Mouse (Mus musculus) small intestine, adult 2 months (tissue): Measurements from ENCODE around the gene Uchl5. TPM values are rescaled to one million over a fixed set of nuclear protein-coding genes. Genes with fewer than 3 reads are reported as not detected.

Experiments
- H3K27ac ChIP-seq: fragments of 200-500 bp; 2 replicates; pipeline ENCODE4 v1.5.1; 2012; ENCODE audit warnings: low read depth, low read length, control low read depth, inconsistent platforms; ENCODE audit not compliant: insufficient read depth
- H3K27me3 ChIP-seq: fragments of 200-500 bp; 2 replicates; pipeline ENCODE4 v1.6.1; 2012; ENCODE audit warnings: mild to moderate bottlenecking, moderate library complexity, low read length, inconsistent platforms; ENCODE audit not compliant: control insufficient read depth, insufficient read depth
- H3K36me3 ChIP-seq: fragments of 200-500 bp; 2 replicates; pipeline ENCODE4 v1.6.1; 2012; ENCODE audit warnings: mild to moderate bottlenecking, low read length, control low read depth, inconsistent platforms; ENCODE audit not compliant: control insufficient read depth, insufficient read depth
- H3K4me1 ChIP-seq: fragments of 200-500 bp; 2 replicates; pipeline ENCODE4 v1.6.1; 2012; ENCODE audit warnings: low read length, inconsistent platforms, mixed read lengths; ENCODE audit not compliant: control insufficient read depth, insufficient read depth, insufficient read length
- H3K4me3 ChIP-seq: fragments of 200-500 bp; 2 replicates; pipeline ENCODE4 v1.5.1; 2012; ENCODE audit warnings: low read depth, mild to moderate bottlenecking, control low read depth, inconsistent platforms, low read length, moderate library complexity
- CTCF ChIP-seq: fragments of 200-500 bp; IDR thresholded peaks from 2 replicates; pipeline ENCODE4 v1.5.1; 2012; ENCODE audit warnings: low read depth, mild to moderate bottlenecking, control low read depth, inconsistent platforms, low read length, moderate library complexity, mixed read lengths; ENCODE audit not compliant: insufficient replicate concordance, insufficient read length; ENCODE audit errors: extremely low read depth
- POLR2A ChIP-seq: fragments of 200-500 bp; IDR thresholded peaks from 2 replicates; pipeline ENCODE4 v1.6.1; 2012; ENCODE audit warnings: low read depth, mild to moderate bottlenecking, control low read depth, inconsistent platforms, low read length, moderate library complexity
- WGBS: fragments of 180-500 bp; shearing (Covaris S2); methylation state at CpG from one replicate; pipeline ENCODE4 v1.1.7; 2018; 5-methylcytosine and 5-hydroxymethylcytosine counted together
- polyA plus RNA-seq: library from polyadenylated mRNA; depleted of rRNA; stranded (reverse); fragments of >200 nt; gene quantifications from 2 replicates; pipeline ENCODE4 v1.2.3, GENCODE M21; 2012

Uchl5 gene
- polyA plus RNA-seq, 1 experiment = 2.9 TPM

DNA sequence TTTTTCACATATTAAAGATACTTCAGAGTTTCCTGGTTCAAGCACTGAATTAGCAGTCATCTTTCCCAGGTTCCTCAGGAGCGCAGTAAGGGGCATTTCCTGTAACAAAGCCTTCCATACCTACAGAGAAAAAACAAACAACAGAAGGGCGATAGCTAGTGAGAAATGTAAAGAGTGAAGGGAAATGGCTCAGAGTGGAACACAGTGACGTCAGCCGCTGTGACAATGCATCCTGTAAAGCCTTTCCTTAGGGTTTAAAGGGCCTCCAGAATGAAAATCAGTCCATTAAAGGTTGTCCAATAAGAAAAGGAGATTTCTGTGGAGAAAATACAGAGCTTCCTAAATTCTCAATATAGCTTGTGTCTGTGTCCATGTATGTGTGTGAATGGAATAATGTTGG is 11.3 kb upstream of the Uchl5 start:
- no peak overlapping the region for H3K27ac ChIP-seq
- H3K4me3 ChIP-seq = no peak overlapping the region
- no peak for TF ChIP-seq POLR2A
- TF ChIP-seq CTCF = no peak
- peaks cover 2% of the 10 kb centered on the region; the same call in 1 of the 2 replicates for H3K36me3 ChIP-seq
- H3K4me1 ChIP-seq = no peaks in the 10 kb centered on the region
- H3K27me3 ChIP-seq = no peaks in the 10 kb centered on the region
- 91% methylated on average over 4 of the region's 4 CpGs for WGBS

- Histone ChIP-seq H3K27ac (no peak overlapping the region), H3K36me3 (peaks cover 2% of the 10 kb centered on the region; the same call in 1 of the 2 replicates), H3K4me3 (no peak overlapping the region), H3K4me1 (no peaks in the 10 kb centered on the region), H3K27me3 (no peaks in the 10 kb centered on the region)
- 79% methylated on average over 6 of the region's 6 CpGs for WGBS
- no peak for TF ChIP-seq CTCF
- TF ChIP-seq POLR2A = no peak
Measured at GRCm38 (mm10) chr1:143766238-143766637, 10.8 kb upstream of the Uchl5 start.

DNA sequence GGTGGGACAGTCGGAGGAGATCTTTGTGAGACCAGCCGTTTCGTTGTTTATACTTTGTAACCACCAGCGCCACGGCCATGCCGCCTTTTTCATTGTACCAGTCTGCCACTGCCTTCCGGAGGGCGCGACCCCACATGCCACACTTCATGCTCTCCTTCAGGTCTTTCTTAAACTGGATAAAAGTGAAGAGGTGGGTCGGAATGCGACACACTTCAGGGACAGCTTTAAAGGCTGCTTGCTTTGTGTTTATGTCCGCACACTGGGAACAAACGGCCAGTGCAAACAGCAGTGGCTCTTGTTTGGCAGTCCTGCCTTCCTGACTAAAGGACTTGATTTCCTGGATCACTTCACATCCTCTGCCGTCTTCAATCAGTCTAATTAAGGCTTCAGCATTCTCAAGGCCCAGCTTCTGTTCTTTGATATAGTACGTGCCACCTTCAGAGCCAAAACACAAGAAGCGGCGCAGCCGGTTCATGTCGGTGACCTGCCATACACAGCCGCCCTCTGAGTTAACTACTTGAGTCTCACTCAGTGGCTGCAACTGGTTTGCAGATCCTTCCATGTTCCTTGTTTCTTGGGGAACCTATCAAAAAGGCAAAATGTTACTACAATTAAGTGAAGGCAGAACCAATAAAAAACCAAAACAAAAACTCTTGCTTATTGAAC is 6.5 kb upstream of the Uchl5 start:
- Histone ChIP-seq H3K27me3 (no peaks in the 10 kb centered on the region), H3K4me3 (no peak overlapping the region), H3K36me3 (peaks cover 2% of the 10 kb centered on the region; the same call in 1 of the 2 replicates), H3K4me1 (no peaks in the 10 kb centered on the region), H3K27ac (no peak overlapping the region)
- TF ChIP-seq POLR2A (no peak), CTCF (no peak)
- 78% methylated on average over 20 of the region's 20 CpGs for WGBS

- H3K27me3 ChIP-seq = no peaks in the 10 kb centered on the region
- 66% methylated on average over 7 of the region's 7 CpGs for WGBS
- no peaks in the 10 kb centered on the region for H3K4me1 ChIP-seq
- TF ChIP-seq POLR2A (no peak), CTCF (no peak)
- H3K27ac ChIP-seq = no peak overlapping the region
- H3K4me3 ChIP-seq = no peak overlapping the region
- H3K36me3 ChIP-seq = peaks cover 2% of the 10 kb centered on the region; the same call in 1 of the 2 replicates
Measured at GRCm38 (mm10) chr1:143773082-143773481, 4.0 kb upstream of the Uchl5 start.

DNA sequence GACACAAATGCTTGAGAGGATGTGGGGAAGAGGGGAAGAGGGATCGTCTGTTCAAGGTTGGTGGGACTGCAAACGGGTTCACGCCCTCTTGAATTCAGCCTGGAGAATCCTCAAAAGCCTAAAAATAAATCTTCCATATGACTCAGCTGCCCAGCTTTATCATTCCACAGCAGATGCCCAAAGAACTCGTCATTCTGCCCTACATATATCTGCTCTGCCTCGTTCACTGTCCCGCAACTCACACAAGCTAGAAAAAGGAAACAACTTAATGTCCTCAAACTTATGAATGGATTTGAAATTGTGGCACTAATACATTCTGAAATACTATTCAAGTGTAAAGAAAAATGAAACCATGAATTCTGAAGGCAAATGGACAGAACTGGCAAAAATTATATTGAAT is 3.2 kb upstream of the Uchl5 start:
- no peak overlapping the region for H3K27ac ChIP-seq
- WGBS = 76% methylated on average over 6 of the region's 6 CpGs
- no peaks in the 10 kb centered on the region for H3K27me3 ChIP-seq
- H3K4me1 ChIP-seq = no peaks in the 10 kb centered on the region
- H3K4me3 ChIP-seq = no peak overlapping the region
- peaks cover 2% of the 10 kb centered on the region; the same call in 1 of the 2 replicates for H3K36me3 ChIP-seq
- no peak for TF ChIP-seq POLR2A
- TF ChIP-seq CTCF = no peak

- TF ChIP-seq POLR2A (no peak), CTCF (no peak)
- WGBS = under 1% methylated on average over 39 of the region's 39 CpGs
Measured at GRCm38 (mm10) chr1:143777558-143778218, 616 bp downstream of the Uchl5 start.

DNA sequence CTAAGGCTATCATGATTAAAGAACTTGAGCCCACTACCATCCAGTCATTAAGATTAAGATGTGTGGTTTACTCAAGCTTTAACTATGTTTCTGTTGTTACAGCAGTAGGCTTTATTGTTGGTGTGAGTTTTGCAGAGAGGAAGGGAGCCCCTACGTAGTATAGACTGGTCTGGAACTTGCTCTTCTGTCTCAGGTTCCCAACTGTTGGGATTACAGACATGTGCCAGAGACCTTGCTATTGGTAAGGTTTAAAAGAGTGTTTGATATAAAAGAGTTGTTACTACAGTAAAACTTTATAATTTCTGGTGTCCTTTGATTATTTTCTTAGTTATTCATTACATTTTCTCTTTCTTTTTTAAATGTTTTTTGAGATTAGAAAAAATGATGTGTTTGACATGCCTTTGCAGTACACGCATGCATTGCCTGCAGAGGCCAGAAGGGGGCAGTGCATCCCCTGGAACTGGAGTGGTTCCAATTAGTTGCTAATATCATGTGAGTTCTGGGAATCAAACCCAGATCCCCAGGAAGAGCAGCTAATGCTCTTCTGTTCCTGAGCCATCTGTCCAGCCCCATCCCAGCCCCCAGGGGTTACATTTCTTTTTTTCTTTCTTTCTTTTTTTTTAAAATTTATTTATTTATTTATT is 11.6 kb downstream of the Uchl5 start:
- no peaks in the 10 kb centered on the region for H3K4me1 ChIP-seq
- H3K27me3 ChIP-seq = no peaks in the 10 kb centered on the region
- H3K36me3 ChIP-seq = peaks cover 3% of the 10 kb centered on the region; the same call in 1 of the 2 replicates
- TF ChIP-seq POLR2A (no peak), CTCF (peak; percentile 85; the same call in 1 of the 2 replicates)
- H3K27ac ChIP-seq = no peak overlapping the region
- H3K4me3 ChIP-seq = no peak overlapping the region
- 78% methylated on average over 2 of the region's 2 CpGs for WGBS

More at GRCm38 (mm10) chr1:143777558-143778218, 616 bp downstream of the Uchl5 start:
- no peaks in the 10 kb centered on the region for H3K36me3 ChIP-seq
- H3K4me1 ChIP-seq = no peaks in the 10 kb centered on the region
- H3K27me3 ChIP-seq = no peaks in the 10 kb centered on the region
- peak overlapping the region; percentile 11; the same call in 1 of the 2 replicates for H3K27ac ChIP-seq
- peak overlapping the region; percentile 84 for H3K4me3 ChIP-seq
